Mouse (Mus musculus) spleen, adult 2 months (tissue): ENCODE data around the gene Cbwd1. TPM values are rescaled to one million over a fixed set of nuclear protein-coding genes. Genes with fewer than 3 reads are reported as not detected.

Experiments
- DNase-seq, 2 experiments: peaks; one replicate each; pipeline versions ENCODE4 v3.0.0 to v3.0.0-alpha.2; 2012 to 2021; ENCODE audit warnings: low spot score in 2 of 2, low read depth in 1 of 2
- H3K27ac ChIP-seq: fragments of 200-500 bp; 2 replicates; pipeline ENCODE4 v1.5.1; 2012; ENCODE audit warnings: low read length, inconsistent platforms; ENCODE audit not compliant: insufficient read depth
- H3K27me3 ChIP-seq: fragments of 200-500 bp; 2 replicates; pipeline ENCODE4 v1.6.1; 2012; ENCODE audit warnings: mild to moderate bottlenecking, moderate library complexity, low read length, inconsistent platforms; ENCODE audit not compliant: control insufficient read depth, insufficient read depth
- H3K36me3 ChIP-seq: fragments of 200-500 bp; 2 replicates; pipeline ENCODE4 v1.6.1; 2012; ENCODE audit warnings: mild to moderate bottlenecking, low read length, inconsistent platforms; ENCODE audit not compliant: control insufficient read depth, insufficient read depth
- H3K4me1 ChIP-seq: fragments of 200-500 bp; 2 replicates; pipeline ENCODE4 v1.6.1; 2011; ENCODE audit warnings: inconsistent platforms; ENCODE audit not compliant: control insufficient read depth, insufficient read depth, insufficient read length
- H3K4me3 ChIP-seq: fragments of 200-500 bp; 2 replicates; pipeline ENCODE4 v1.5.1; 2011; ENCODE audit warnings: mild to moderate bottlenecking, inconsistent platforms; ENCODE audit not compliant: insufficient read depth, insufficient read length; ENCODE audit errors: extremely low read depth
- CTCF ChIP-seq: fragments of 200-500 bp; IDR thresholded peaks from 2 replicates; pipeline ENCODE4 v1.5.1; 2011; ENCODE audit warnings: mild to moderate bottlenecking, inconsistent platforms; ENCODE audit not compliant: insufficient read depth, insufficient read length, insufficient replicate concordance; ENCODE audit errors: extremely low read depth
- POLR2A ChIP-seq: fragments of 200-500 bp; IDR thresholded peaks from 2 replicates; pipeline ENCODE4 v1.6.1; 2011; ENCODE audit warnings: low read depth, low read length, inconsistent platforms
- WGBS: fragments of 180-500 bp; shearing (Covaris S2); methylation state at CpG from one replicate; pipeline ENCODE4 v1.1.7; 2018; 5-methylcytosine and 5-hydroxymethylcytosine counted together
- polyA plus RNA-seq: library from polyadenylated mRNA; depleted of rRNA; stranded (reverse); fragments of >200 nt; gene quantifications from 2 replicates; pipeline ENCODE4 v1.2.3, GENCODE M21; 2012

Gene Cbwd1
- polyA plus RNA-seq, 1 experiment, result 0.56 TPM

- no peak overlapping the region for H3K4me3 ChIP-seq
- no peaks in the 10 kb centered on the region for H3K27me3 ChIP-seq
- no peak for DNase-seq
- 86% methylated on average over 10 of the region's 10 CpGs for WGBS
- no peak overlapping the region for H3K27ac ChIP-seq
- H3K4me1 ChIP-seq, result no peaks in the 10 kb centered on the region
- TF ChIP-seq POLR2A, result no peak
- no peak for TF ChIP-seq CTCF
- H3K36me3 ChIP-seq, result no peaks in the 10 kb centered on the region
Measured at GRCm38 (mm10) chr19:24978852-24979842, 17.7 kb upstream of the Cbwd1 start.

DNA sequence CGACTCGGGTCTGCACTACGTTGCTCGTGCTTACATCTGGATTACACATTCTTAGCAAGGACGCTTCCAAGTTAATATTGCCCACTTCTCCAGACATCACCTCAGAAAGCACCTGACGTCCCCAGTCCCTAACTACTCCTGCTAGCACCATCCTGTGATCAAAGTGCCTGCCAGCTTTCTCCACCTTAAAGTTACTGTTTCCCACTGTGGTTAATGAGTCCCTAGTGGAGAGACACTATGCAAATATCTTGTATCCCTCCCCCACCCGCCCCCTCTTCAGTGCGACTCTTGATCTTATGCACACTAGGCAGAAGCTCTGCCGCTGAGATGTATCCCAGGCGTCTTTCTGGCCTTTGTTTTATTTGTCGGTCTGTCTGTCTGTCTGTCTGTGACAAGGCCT, 16.6 kb upstream of the Cbwd1 start:
- no peak overlapping the region for H3K27ac ChIP-seq
- 80% methylated on average over 11 of the region's 11 CpGs for WGBS
- no peak for TF ChIP-seq CTCF
- no peak for TF ChIP-seq POLR2A

DNA sequence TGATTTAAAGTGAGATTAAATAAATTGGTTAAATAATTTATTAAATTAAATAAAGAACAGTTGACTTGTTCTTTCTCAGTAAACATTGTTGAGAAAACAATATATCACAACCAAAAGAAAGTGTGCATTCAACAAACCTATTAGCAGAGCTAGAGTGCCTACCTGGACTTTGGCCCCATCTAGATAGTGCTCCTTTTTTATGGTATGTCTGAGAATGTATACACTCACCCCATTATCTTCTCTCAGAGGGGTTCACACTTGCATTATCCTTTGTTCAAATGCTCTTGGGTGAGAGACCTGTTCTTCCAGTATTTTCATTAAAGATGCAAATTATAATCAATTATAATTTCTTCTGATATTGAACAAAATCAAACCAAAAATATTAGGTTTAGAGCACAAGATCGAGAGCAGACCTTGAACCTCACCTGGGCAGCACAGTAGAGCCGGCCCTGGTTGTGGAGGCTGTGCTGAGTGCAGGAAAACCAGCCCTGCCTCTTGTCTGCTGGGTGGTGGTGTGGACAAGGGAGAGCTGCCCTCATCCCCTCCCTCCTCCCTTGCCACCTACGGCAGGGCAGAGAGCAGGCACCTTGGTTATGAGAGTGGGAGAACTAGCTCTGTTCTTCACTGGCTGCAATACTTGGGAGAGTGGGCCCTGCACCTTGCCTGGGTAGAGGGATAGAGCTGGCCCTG, 11.4 kb upstream of the Cbwd1 start:
- Histone ChIP-seq H3K27ac (no peak overlapping the region), H3K36me3 (no peaks in the 10 kb centered on the region), H3K27me3 (no peaks in the 10 kb centered on the region), H3K4me3 (no peak overlapping the region), H3K4me1 (no peaks in the 10 kb centered on the region)
- TF ChIP-seq POLR2A, result no peak
- no peak for TF ChIP-seq CTCF
- 92% methylated on average over 3 of the region's 3 CpGs for WGBS
- DNase-seq, result no peak

More for the DNA sequence above, 16.6 kb upstream of the Cbwd1 start:
- Histone ChIP-seq H3K27me3 (no peaks in the 10 kb centered on the region), H3K36me3 (no peaks in the 10 kb centered on the region), H3K4me3 (no peak overlapping the region), H3K4me1 (no peaks in the 10 kb centered on the region)
- DNase-seq, result no peak

DNA sequence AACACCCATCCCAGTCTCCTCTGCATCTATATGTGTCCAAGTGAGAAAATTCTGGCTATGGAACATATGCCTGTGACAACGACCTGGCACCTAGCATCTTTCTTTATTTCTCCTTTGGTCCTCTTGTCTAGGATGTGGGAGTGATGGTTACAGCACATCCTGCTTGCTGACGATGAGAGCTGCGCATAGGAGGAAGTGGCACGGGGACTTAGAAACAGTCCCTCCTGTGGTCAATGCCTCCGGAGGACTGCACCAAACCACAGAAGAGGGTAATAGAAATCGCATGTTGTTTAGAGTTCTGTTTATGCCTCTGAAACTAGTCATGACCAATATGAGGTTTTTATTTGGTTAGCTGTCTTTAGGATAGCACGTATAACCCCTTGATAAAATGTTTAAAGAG, 9.9 kb upstream of the Cbwd1 start:
- Histone ChIP-seq H3K36me3 (no peaks in the 10 kb centered on the region), H3K27ac (no peak overlapping the region), H3K4me1 (no peaks in the 10 kb centered on the region), H3K27me3 (no peaks in the 10 kb centered on the region), H3K4me3 (no peak overlapping the region)
- 7% methylated on average over 7 of the region's 7 CpGs for whole genome bisulfite sequencing
- TF ChIP-seq CTCF (no peak), POLR2A (no peak)
- DNase-seq, result peak in 1 of 2 experiments; percentile 45

GRCm38 (mm10) chr19:24966941-24967340, 5.5 kb upstream of the Cbwd1 start:
- H3K4me1 ChIP-seq, result 0 out of 2 replicates have a peak, but pooled peaks cover 3% of the 10 kb centered on the region
- TF ChIP-seq POLR2A, result no peak
- no peak for TF ChIP-seq CTCF
- no peaks in the 10 kb centered on the region for H3K36me3 ChIP-seq
- H3K27me3 ChIP-seq, result no peaks in the 10 kb centered on the region
- DNase-seq, result no peak
- no peak overlapping the region; the same call in 1 of the 2 replicates for H3K27ac ChIP-seq
- WGBS, result 66% methylated on average over 2 of the region's 2 CpGs
- H3K4me3 ChIP-seq, result no peak overlapping the region

DNA sequence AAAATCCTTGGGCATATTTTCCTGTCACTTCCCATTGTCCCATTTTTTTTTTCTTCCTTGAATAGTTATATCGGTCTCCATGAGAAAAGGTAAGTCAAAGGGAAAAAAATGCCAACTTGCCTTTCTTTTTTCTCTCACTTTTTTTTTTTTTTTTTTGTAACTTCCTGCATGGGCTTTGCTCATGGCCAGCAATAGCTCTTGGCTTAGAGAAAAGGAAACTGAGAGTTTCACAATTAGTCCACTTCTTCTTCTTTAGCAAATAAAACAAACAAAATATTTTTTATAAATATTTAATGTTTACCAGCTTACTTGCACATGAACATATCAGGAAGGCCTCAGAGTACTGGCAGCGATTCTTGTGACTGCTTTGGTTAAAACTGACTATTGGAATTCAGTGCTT, 4.8 kb upstream of the Cbwd1 start:
- Histone ChIP-seq H3K27me3 (no peaks in the 10 kb centered on the region), H3K4me1 (0 out of 2 replicates have a peak, but pooled peaks cover 3% of the 10 kb centered on the region), H3K27ac (peak overlapping the region; percentile 8; the same call in 1 of the 2 replicates), H3K36me3 (no peaks in the 10 kb centered on the region), H3K4me3 (no peak overlapping the region)
- TF ChIP-seq CTCF, result no peak
- TF ChIP-seq POLR2A, result no peak
- DNase-seq, result no peak
- WGBS, result 38% methylated on average over 2 of the region's 2 CpGs
